Mouse (Mus musculus) myocyte (in vitro differentiated cells): ENCODE measurements at regions not wholly inside any gene's neighbourhood (a gene's known extent, or its start where the extent isn't known, plus 50 kb on each side); places are given as distances from the start of the nearest gene placed in this dataset.

Experiments used
- H3K27me3 ChIP-seq: one replicate; pipeline ENCODE4 v1.6.1; 2011; ENCODE audit not compliant: control insufficient read depth, insufficient read depth, insufficient read length
- H3K36me3 ChIP-seq: one replicate; pipeline ENCODE4 v1.6.1; 2011; ENCODE audit not compliant: control insufficient read depth, insufficient read depth
- H3K4me2 ChIP-seq: one replicate; pipeline ENCODE4 v1.6.1; 2011; ENCODE audit warnings: low read depth, control low read depth
- H3K4me3 ChIP-seq: one replicate; pipeline ENCODE4 v1.5.1; 2011; ENCODE audit warnings: mild to moderate bottlenecking, control low read depth, moderate library complexity
- H3K79me2 ChIP-seq: one replicate; pipeline ENCODE4 v1.6.1; 2011; ENCODE audit not compliant: control insufficient read depth, insufficient read depth
- H3ac ChIP-seq: one replicate; pipeline ENCODE4 v1.6.1; 2011; ENCODE audit not compliant: control insufficient read depth, insufficient read length
- CEBPB ChIP-seq: IDR thresholded peaks from 2 replicates; pipeline ENCODE4 v1.6.1; 2011; ENCODE audit warnings: mild to moderate bottlenecking, moderate library complexity; ENCODE audit not compliant: poor library complexity, insufficient read depth, severe bottlenecking
- E2F4 ChIP-seq: IDR thresholded peaks from one replicate; pipeline ENCODE4 v1.6.1; 2011; ENCODE audit warnings: mild to moderate bottlenecking, control low read depth, moderate library complexity; ENCODE audit not compliant: insufficient read depth
- MAX ChIP-seq: IDR thresholded peaks from one replicate; pipeline ENCODE4 v1.6.1; 2011; ENCODE audit warnings: low read depth, mild to moderate bottlenecking, control low read depth
- MYOD1 ChIP-seq, 3 experiments: IDR thresholded peaks; one replicate each; pipeline ENCODE4 v1.6.1; 2011; ENCODE audit warnings: control low read depth in 2 of 3, low read depth in 2 of 3, mild to moderate bottlenecking in 2 of 3, moderate library complexity in 1 of 3; ENCODE audit not compliant: insufficient read length in 2 of 3, control insufficient read depth in 1 of 3
- MYOG ChIP-seq, 3 experiments: IDR thresholded peaks; one replicate each; pipeline ENCODE4 v1.6.1; 2011; ENCODE audit warnings: control low read depth in 2 of 3, low read depth in 2 of 3, mild to moderate bottlenecking in 2 of 3; ENCODE audit not compliant: insufficient read length in 2 of 3, control insufficient read depth in 1 of 3, insufficient read depth in 1 of 3
- POLR2A ChIP-seq: IDR thresholded peaks from one replicate; pipeline ENCODE4 v1.6.1; 2011; ENCODE audit warnings: low read depth, mild to moderate bottlenecking, control low read depth, moderate library complexity; ENCODE audit not compliant: insufficient read length
- POLR2AphosphoS2 ChIP-seq: IDR thresholded peaks from one replicate; pipeline ENCODE4 v1.6.1; 2011; ENCODE audit warnings: low read depth, control low read depth; ENCODE audit not compliant: insufficient read length
- REST ChIP-seq: IDR thresholded peaks from one replicate; pipeline ENCODE4 v1.6.1; 2011; ENCODE audit warnings: mild to moderate bottlenecking, control low read depth, moderate library complexity; ENCODE audit not compliant: insufficient read depth, insufficient read length
- SRF ChIP-seq: IDR thresholded peaks from one replicate; pipeline ENCODE4 v1.6.1; 2011; ENCODE audit warnings: low read depth; ENCODE audit not compliant: control insufficient read depth, insufficient read length
- TCF12 ChIP-seq: IDR thresholded peaks from one replicate; pipeline ENCODE4 v1.6.1; 2011; ENCODE audit warnings: mild to moderate bottlenecking, control low read depth; ENCODE audit not compliant: poor library complexity, insufficient read depth, severe bottlenecking
- TCF3 ChIP-seq: IDR thresholded peaks from one replicate; pipeline ENCODE4 v1.6.1; 2011; ENCODE audit warnings: low read depth, control low read depth; ENCODE audit not compliant: insufficient read length
- USF1 ChIP-seq: IDR thresholded peaks from one replicate; pipeline ENCODE4 v1.6.1; 2011; ENCODE audit warnings: low read depth, mild to moderate bottlenecking, control low read depth, moderate library complexity

DNA sequence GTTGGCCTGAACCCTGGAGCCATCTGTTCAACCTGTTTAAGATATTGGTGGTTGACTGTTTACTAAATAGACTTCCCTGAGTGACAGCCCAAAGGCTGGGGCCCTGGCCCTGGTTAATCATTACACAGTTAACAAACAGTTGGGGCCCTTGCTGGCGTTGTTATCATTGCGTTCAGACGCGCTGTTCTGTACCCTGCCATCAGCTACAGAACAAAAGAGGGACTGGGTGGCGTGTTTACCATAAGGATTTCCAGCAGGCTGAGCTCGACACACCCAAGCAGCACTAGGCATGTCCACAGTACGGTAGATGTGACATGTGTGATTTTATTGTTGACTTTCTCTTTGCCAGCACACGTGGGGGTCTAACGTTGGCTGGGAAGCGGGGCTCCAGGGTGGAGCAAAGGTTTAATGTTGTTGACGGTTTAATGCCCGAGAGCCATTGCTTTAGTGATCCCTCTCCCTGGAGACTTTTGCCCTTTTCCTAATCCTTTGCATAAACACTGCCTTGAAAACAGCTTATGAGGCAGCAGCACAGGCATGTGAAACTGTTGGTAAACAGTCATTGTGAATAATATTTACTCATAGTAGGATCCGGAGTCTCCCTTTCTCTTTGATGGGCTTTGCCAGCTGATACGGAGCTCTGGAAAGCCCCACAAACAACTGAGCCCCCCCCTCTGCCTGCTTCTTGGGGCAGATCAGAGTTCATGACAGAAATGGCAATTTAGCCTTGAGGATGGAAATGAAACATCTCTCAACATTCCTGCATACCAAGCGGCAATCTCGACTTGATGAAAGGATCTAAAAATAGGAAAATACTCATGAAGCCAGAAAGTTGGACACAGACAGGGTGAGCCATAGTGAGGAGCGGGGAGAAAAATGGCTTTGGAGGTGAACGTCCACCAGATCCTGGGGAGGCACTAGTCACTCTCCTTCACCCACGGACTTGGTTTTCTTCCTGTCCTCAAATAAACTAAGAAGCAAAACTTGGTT lies 197.1 kb upstream of the Kit start:
- Histone ChIP-seq H3K79me2 (no peaks in the 10 kb centered on the region), H3K4me3 (no peak overlapping the region), H3K36me3 (no peaks in the 10 kb centered on the region), H3K27me3 (no peaks in the 10 kb centered on the region), H3K4me2 (no peak overlapping the region), H3ac (no peak overlapping the region)
- TF ChIP-seq POLR2A (no peak), SRF (no peak), E2F4 (no peak), TCF3 (no peak), REST (no peak), MYOD1 (IDR thresholded peaks at IDR 0.05; ENCODE audit: control insufficient read depth in 1 of 3, insufficient read length in 2 of 3, low read depth in 2 of 3) (no peak), MAX (no peak), MYOG (IDR thresholded peaks at IDR 0.05; ENCODE audit: control insufficient read depth in 1 of 3, insufficient read depth in 1 of 3, insufficient read length in 2 of 3, low read depth in 2 of 3) (no peak), POLR2AphosphoS2 (no peak), TCF12 (no peak), USF1 (no peak), CEBPB (no peak)

- Histone ChIP-seq H3K27me3 (no peaks in the 10 kb centered on the region), H3K79me2 (no peaks in the 10 kb centered on the region), H3ac (no peak overlapping the region), H3K36me3 (no peaks in the 10 kb centered on the region), H3K4me2 (no peak overlapping the region), H3K4me3 (no peak overlapping the region)
- TF ChIP-seq MAX (no peak), MYOD1 (IDR thresholded peaks at IDR 0.05; ENCODE audit: control insufficient read depth in 1 of 3, insufficient read length in 2 of 3, low read depth in 2 of 3) (no peak), REST (no peak), SRF (no peak), POLR2AphosphoS2 (no peak), USF1 (no peak), CEBPB (no peak)
These were observed 196.1 kb upstream of the Kit start for GRCm38 (mm10) chr5:75378655-75379054.

- Histone ChIP-seq H3K27me3 (no peaks in the 10 kb centered on the region), H3K79me2 (no peaks in the 10 kb centered on the region), H3K4me2 (no peak overlapping the region), H3K36me3 (no peaks in the 10 kb centered on the region), H3K4me3 (no peak overlapping the region), H3ac (no peak overlapping the region)
- TF ChIP-seq USF1 (no peak), POLR2A (no peak), SRF (no peak), E2F4 (no peak), POLR2AphosphoS2 (no peak), MYOG (IDR thresholded peaks at IDR 0.05; ENCODE audit: control insufficient read depth in 1 of 3, insufficient read depth in 1 of 3, insufficient read length in 2 of 3, low read depth in 2 of 3) (no peak), CEBPB (no peak), TCF3 (no peak), MAX (no peak), TCF12 (no peak), MYOD1 (IDR thresholded peaks at IDR 0.05; ENCODE audit: control insufficient read depth in 1 of 3, insufficient read length in 2 of 3, low read depth in 2 of 3) (no peak), REST (no peak)
These were observed 194.4 kb upstream of the Kit start for GRCm38 (mm10) chr5:75380340-75380739.

- Histone ChIP-seq H3K79me2 (no peaks in the 10 kb centered on the region), H3K27me3 (no peaks in the 10 kb centered on the region)
- TF ChIP-seq MYOG (IDR thresholded peaks at IDR 0.05; ENCODE audit: control insufficient read depth in 1 of 3, insufficient read depth in 1 of 3, insufficient read length in 2 of 3, low read depth in 2 of 3) (no peak), TCF3 (no peak), USF1 (no peak), POLR2AphosphoS2 (no peak), MYOD1 (IDR thresholded peaks at IDR 0.05; ENCODE audit: control insufficient read depth in 1 of 3, insufficient read length in 2 of 3, low read depth in 2 of 3) (no peak), TCF12 (no peak), REST (no peak), MAX (no peak), POLR2A (no peak), E2F4 (no peak), CEBPB (no peak), SRF (no peak)
These were observed 192.6 kb upstream of the Kit start for GRCm38 (mm10) chr5:75382138-75382537.

More at GRCm38 (mm10) chr5:75382138-75382537, 192.6 kb upstream of the Kit start:
- Histone ChIP-seq H3K4me3 (no peak overlapping the region), H3K4me2 (no peak overlapping the region), H3K36me3 (no peaks in the 10 kb centered on the region), H3ac (no peak overlapping the region)
